Mouse (Mus musculus) C2C12 (cell line): ENCODE data around the gene 2900026A02Rik. TPM values are rescaled to one million over a fixed set of nuclear protein-coding genes. Genes with fewer than 3 reads are reported as not detected.
A peak's percentile ranks its signal among the peaks of the same experiment; 100 is the strongest.

ENCODE experiments used
- H3K27me3 ChIP-seq: one replicate; pipeline ENCODE4 v1.6.1; 2011; ENCODE audit not compliant: control insufficient read depth, insufficient read depth, insufficient read length
- H3K36me3 ChIP-seq: one replicate; pipeline ENCODE4 v1.6.1; 2011; ENCODE audit not compliant: control insufficient read depth, insufficient read depth
- H3K4me3 ChIP-seq: one replicate; pipeline ENCODE4 v1.5.1; 2011; ENCODE audit warnings: mild to moderate bottlenecking, control low read depth; ENCODE audit not compliant: poor library complexity, insufficient read depth, severe bottlenecking
- H3K79me2 ChIP-seq: one replicate; pipeline ENCODE4 v1.6.1; 2011; ENCODE audit not compliant: control insufficient read depth, insufficient read depth
- H3K79me3 ChIP-seq: one replicate; pipeline ENCODE4 v1.6.1; 2011; ENCODE audit warnings: low read depth, control low read depth
- H3ac ChIP-seq: one replicate; pipeline ENCODE3; 2011; ENCODE audit warnings: low read depth; ENCODE audit not compliant: control insufficient read depth, insufficient read length
- CEBPB ChIP-seq: IDR thresholded peaks from one replicate; pipeline ENCODE4 v1.6.1; 2011; ENCODE audit warnings: low read depth, mild to moderate bottlenecking, control low read depth, moderate library complexity
- CTCF ChIP-seq: IDR thresholded peaks from one replicate; pipeline ENCODE4 v1.5.1; 2011; ENCODE audit not compliant: control insufficient read depth, insufficient read depth, insufficient read length
- FOSL1 ChIP-seq: IDR thresholded peaks from one replicate; pipeline ENCODE4 v1.8.0; 2011; ENCODE audit warnings: mild to moderate bottlenecking, low read length; ENCODE audit not compliant: poor library complexity, insufficient read depth, severe bottlenecking
- MAX ChIP-seq: IDR thresholded peaks from one replicate; pipeline ENCODE4 v1.6.1; 2011; ENCODE audit warnings: mild to moderate bottlenecking, control low read depth
- MYOD1 ChIP-seq: IDR thresholded peaks from one replicate; pipeline ENCODE4 v1.6.1; 2011; ENCODE audit warnings: low read depth; ENCODE audit not compliant: control insufficient read depth, insufficient read length
- MYOG ChIP-seq: IDR thresholded peaks from one replicate; pipeline ENCODE4 v1.6.1; 2011; ENCODE audit not compliant: control insufficient read depth, insufficient read length; ENCODE audit errors: extremely low read depth
- USF1 ChIP-seq: IDR thresholded peaks from one replicate; pipeline ENCODE4 v1.6.1; 2011; ENCODE audit warnings: low read depth, mild to moderate bottlenecking, control low read depth, moderate library complexity
- polyA plus RNA-seq: library from polyadenylated mRNA; unstranded; fragments of >200 nt; fragmentation: generic; extraction: Trizol; gene quantifications from one replicate; pipeline ENCODE4 v1.2.1, GENCODE M21; 2012; ENCODE audit warnings: missing spikeins

The 2900026A02Rik gene
- polyA plus RNA-seq, 1 experiment: 8.4 TPM

DNA sequence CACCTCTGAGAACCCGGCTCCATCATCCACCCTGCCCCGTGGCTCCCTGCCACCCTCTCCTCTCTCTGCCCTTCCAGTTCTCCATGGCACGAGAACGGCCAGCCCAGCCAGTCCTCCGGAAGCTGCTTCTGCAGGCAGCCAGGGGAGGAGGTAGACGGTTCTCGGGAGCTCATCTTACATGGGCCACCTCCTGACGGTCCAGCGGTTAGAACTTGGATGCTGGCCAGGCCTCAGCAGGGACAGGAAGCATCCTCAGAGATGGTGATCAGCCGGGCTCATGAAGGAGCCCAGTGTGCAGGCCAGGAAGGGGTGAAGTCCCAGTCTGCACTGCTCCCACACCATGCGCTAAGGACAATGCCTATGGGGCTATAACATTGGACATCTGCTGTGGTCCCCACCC is 6.6 kb downstream of the 2900026A02Rik start:
- peaks cover 5% of the 10 kb centered on the region for H3K79me3 ChIP-seq
- no peak overlapping the region for H3ac ChIP-seq
- H3K27me3 ChIP-seq: no peaks in the 10 kb centered on the region
- TF ChIP-seq FOSL1 (no peak), CEBPB (no peak), CTCF (no peak), MYOD1 (no peak), MAX (no peak), MYOG (no peak), USF1 (no peak)
- H3K79me2 ChIP-seq: peaks cover 33% of the 10 kb centered on the region
- H3K4me3 ChIP-seq: peak overlapping the region; percentile 16
- no peaks in the 10 kb centered on the region for H3K36me3 ChIP-seq

DNA sequence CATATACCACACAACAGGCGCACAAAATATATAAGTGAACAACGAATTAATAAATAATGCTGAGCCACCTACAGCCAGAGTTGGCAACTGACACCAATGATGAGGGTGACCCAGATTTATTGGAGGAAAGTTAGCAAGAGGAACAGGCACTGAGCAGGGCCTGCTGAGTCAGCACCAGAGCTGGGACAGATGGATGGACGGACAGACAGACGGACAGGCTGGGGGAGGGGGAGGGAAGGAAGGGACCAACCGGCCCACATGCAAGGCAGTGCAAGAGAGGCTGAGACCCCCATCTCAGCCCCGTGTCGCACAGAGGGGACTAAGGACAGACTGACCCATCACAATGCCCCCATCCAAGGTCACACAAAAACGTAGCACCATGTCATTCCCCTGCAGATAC is 7.0 kb downstream of the 2900026A02Rik start:
- H3K4me3 ChIP-seq: peak overlapping the region; percentile 16
- no peak for TF ChIP-seq FOSL1
- TF ChIP-seq MYOG: no peak
- no peak for TF ChIP-seq MAX
- TF ChIP-seq MYOD1: no peak
- TF ChIP-seq CEBPB: no peak

DNA sequence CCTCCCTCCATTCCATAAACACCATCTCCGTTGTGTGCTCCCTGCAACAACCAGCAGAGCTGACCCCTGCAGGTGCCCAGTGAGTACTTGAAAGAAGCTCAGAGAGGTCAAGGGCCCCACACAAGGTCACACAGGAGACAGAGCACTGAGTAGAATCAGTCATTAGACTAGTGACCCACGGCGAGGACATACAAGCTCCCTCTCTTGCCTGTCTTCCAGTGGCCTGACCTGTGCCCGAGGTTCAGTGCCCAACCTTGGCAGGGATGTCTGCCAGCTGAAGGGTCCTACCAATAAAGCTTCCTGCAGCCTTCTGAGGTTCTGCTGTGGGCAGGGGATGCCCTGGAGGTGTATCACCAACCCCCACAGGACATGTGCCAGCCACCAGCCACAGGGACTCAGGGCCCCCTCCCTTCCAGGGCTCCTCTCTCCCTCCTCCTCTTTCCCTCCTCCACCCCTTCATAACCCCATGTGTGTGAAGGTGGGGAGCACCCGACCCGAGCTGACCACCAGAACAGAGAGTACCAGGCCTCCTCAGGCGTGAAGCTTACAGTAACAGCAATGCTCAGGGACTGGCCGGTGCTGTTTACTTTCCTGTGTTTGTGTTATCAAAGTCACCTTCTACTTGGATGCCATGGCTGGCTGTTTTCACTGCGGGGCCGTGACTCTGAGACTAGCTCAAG is 8.7 kb downstream of the 2900026A02Rik start:
- Histone ChIP-seq H3K27me3 (no peaks in the 10 kb centered on the region), H3K79me3 (peaks cover 5% of the 10 kb centered on the region), H3K36me3 (no peaks in the 10 kb centered on the region), H3K79me2 (peaks cover 33% of the 10 kb centered on the region), H3K4me3 (no peak overlapping the region), H3ac (no peak overlapping the region)
- TF ChIP-seq MYOG (no peak), USF1 (no peak), MAX (no peak), MYOD1 (no peak), CTCF (no peak), CEBPB (no peak), FOSL1 (no peak)

More for the DNA sequence above, 7.0 kb downstream of the 2900026A02Rik start:
- peaks cover 5% of the 10 kb centered on the region for H3K79me3 ChIP-seq
- H3ac ChIP-seq: no peak overlapping the region
- no peaks in the 10 kb centered on the region for H3K36me3 ChIP-seq
- no peaks in the 10 kb centered on the region for H3K27me3 ChIP-seq
- peaks cover 33% of the 10 kb centered on the region for H3K79me2 ChIP-seq

DNA sequence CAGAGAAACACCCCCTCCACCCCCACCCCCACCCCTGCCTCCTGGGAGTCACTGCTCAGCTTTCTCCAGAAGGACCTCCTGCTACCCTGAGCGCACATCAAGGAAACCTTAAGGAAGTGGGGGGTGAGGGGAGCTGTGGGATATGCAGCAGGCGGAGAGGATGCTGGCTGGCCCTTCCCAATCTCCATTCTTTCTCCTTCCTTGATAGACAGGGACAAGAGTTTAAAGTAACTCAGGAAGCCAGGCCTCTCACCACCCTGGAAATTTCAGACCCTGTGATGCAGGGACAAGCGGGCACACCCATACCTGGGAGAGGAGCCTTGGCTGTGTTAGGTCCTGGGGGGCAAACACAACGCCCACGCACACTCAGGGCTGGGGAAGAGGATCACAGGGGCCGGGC is 10.7 kb downstream of the 2900026A02Rik start:
- Histone ChIP-seq H3ac (no peak overlapping the region), H3K79me3 (peaks cover 8% of the 10 kb centered on the region), H3K4me3 (no peak overlapping the region), H3K36me3 (no peaks in the 10 kb centered on the region), H3K79me2 (peaks cover 42% of the 10 kb centered on the region), H3K27me3 (no peaks in the 10 kb centered on the region)
- no peak for TF ChIP-seq FOSL1
- TF ChIP-seq MAX: no peak

DNA sequence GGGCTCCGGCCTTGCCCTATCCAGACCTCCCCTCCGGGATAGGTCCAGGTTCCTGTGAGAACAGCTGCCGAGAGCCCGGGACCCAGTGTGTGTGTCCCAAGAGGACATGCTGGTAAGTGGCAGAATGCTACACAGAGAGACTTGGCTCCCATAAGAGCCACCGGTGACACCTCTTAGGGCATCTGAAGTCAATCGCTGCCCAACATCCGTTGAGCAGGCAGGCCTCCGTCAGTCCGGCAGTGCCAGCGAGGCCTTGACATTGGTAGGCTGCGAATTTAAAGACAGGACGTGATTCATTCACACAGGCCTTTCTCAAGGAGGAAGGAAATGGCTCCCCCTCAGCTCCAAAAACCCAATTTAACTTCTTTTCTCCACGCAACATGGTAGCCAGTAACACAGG is 11.1 kb downstream of the 2900026A02Rik start:
- Histone ChIP-seq H3K4me3 (no peak overlapping the region), H3ac (no peak overlapping the region), H3K79me2 (peaks cover 46% of the 10 kb centered on the region), H3K27me3 (no peaks in the 10 kb centered on the region), H3K79me3 (peaks cover 8% of the 10 kb centered on the region), H3K36me3 (no peaks in the 10 kb centered on the region)
- TF ChIP-seq USF1: no peak
- TF ChIP-seq CTCF: no peak
- no peak for TF ChIP-seq FOSL1
- no peak for TF ChIP-seq MYOD1
- TF ChIP-seq CEBPB: no peak
- no peak for TF ChIP-seq MYOG
- TF ChIP-seq MAX: no peak

DNA sequence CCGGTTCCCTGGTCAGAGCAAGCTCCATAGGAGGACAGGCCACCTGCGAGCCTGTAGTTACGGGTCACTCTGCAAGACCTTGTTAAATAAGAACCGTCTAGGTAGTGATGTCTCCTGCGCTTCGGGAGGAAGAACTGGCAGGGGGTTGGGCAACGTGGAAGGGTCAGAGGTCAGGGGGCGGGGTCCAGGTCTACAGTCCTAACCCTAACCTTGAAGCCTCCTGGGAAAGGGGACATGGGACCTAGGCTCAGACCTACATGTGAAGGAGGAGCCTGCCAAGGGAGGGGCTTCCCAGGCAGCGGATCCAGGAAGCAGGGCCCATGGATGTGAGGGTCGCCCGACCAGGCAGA is 11.7 kb downstream of the 2900026A02Rik start:
- Histone ChIP-seq H3K36me3 (no peaks in the 10 kb centered on the region), H3K4me3 (no peak overlapping the region), H3K79me3 (peaks cover 8% of the 10 kb centered on the region), H3ac (no peak overlapping the region), H3K79me2 (peaks cover 49% of the 10 kb centered on the region), H3K27me3 (no peaks in the 10 kb centered on the region)
- TF ChIP-seq FOSL1: no peak
- TF ChIP-seq MAX: no peak
- TF ChIP-seq MYOG: no peak
